Mouse (Mus musculus) ES-E14 (cell line): ENCODE measurements around the gene Gnb1.

Experiments used
- CHD2 ChIP-seq: IDR thresholded peaks from 2 replicates; pipeline ENCODE4 v1.6.1; 2014; ENCODE audit warnings: mild to moderate bottlenecking, low read depth, low read length, inconsistent platforms
- MAFK ChIP-seq: IDR thresholded peaks from 2 replicates; pipeline ENCODE4 v1.6.1; 2014; ENCODE audit warnings: mild to moderate bottlenecking, low read depth, low read length, inconsistent platforms; ENCODE audit not compliant: insufficient read depth

GRCm38 (mm10) chr4:155492131-155492633, 1.0 kb downstream of the Gnb1 start:
- no peak for TF ChIP-seq MAFK
- TF ChIP-seq CHD2 = no peak
